Mouse (Mus musculus): ENCODE measurements around the gene Lypd4. TPM values are rescaled to one million over a fixed set of nuclear protein-coding genes. Genes with fewer than 3 reads are reported as not detected.
"Not testable (repeated sequence)": the region's sequence is repeated elsewhere in the genome, so short reads cannot be mapped to it uniquely, and the experiment has no call there.

Lypd4 gene
- polyA plus RNA-seq, 1 experiment from 2014 or later, result not detected

- Histone ChIP-seq H3K9ac (no peak overlapping the region), H3K9me3 (no peaks in the 10 kb centered on the region), H3K4me2 (no peak overlapping the region), H3K4me3 (no peak overlapping the region), H3K4me1 (peaks cover 30% of the 10 kb centered on the region), H3K27ac (replicated peaks) (no peak overlapping the region), H3K36me3 (no peaks in the 10 kb centered on the region), H3K27me3 (replicated peaks) (no peaks in the 10 kb centered on the region)
- ATAC-seq (ENCODE audit: extremely low read depth, insufficient number of reproducible peaks, low FRiP score, low TSS enrichment), result no peak
- 67% methylated on average over 6 of the region's 6 CpGs for WGBS
These were observed 31.4 kb upstream of the Lypd4 start for GRCm38 (mm10) chr7:24901114-24901513.

- Histone ChIP-seq H3K9ac (no peak overlapping the region), H3K36me3 (no peaks in the 10 kb centered on the region), H3K27ac (replicated peaks) (no peak overlapping the region), H3K27me3 (replicated peaks) (no peaks in the 10 kb centered on the region), H3K4me3 (no peak overlapping the region), H3K4me2 (no peak overlapping the region), H3K9me3 (no peaks in the 10 kb centered on the region), H3K4me1 (peaks cover 11% of the 10 kb centered on the region)
- WGBS, result 68% methylated on average over 5 of the region's 5 CpGs
- ATAC-seq (ENCODE audit: extremely low read depth, insufficient number of reproducible peaks, low FRiP score, low TSS enrichment), result no peak
These were observed 28.2 kb upstream of the Lypd4 start for GRCm38 (mm10) chr7:24897959-24898358.

GRCm38 (mm10) chr7:24897224-24897623 is 27.5 kb upstream of the Lypd4 start, which contains the start of gene Cd79a:
TSS of gene Cd79a (plus strand) at chr7:24897381.
- H3K4me2 ChIP-seq, result no peak within 1 kb of the TSS
- peaks cover 6% of the 10 kb centered on the region for H3K4me1 ChIP-seq
- H3K9me3 ChIP-seq, result no peaks in the 10 kb centered on the region
- 63% methylated on average over 12 of the region's 12 CpGs for WGBS
- no peaks in the 10 kb centered on the region for H3K27me3 ChIP-seq (replicated peaks)
- H3K4me3 ChIP-seq, result no peak within 1 kb of the TSS
- no peak for ATAC-seq (ENCODE audit: extremely low read depth, insufficient number of reproducible peaks, low FRiP score, low TSS enrichment)
- H3K9ac ChIP-seq, result no peak within 1 kb of the TSS
- H3K27ac ChIP-seq (replicated peaks), result no peak within 1 kb of the TSS
- H3K36me3 ChIP-seq, result 0 out of 2 replicates have a peak, but pooled peaks cover 3% of the 10 kb centered on the region

GRCm38 (mm10) chr7:24896269-24896668 is 26.5 kb upstream of the Lypd4 start:
- no peaks in the 10 kb centered on the region for H3K9me3 ChIP-seq
- ATAC-seq (ENCODE audit: extremely low read depth, insufficient number of reproducible peaks, low FRiP score, low TSS enrichment), result no peak
- no peak overlapping the region for H3K9ac ChIP-seq
- 81% methylated on average over 8 of the region's 8 CpGs for WGBS
- H3K27me3 ChIP-seq (replicated peaks), result no peaks in the 10 kb centered on the region
- no peaks in the 10 kb centered on the region for H3K4me1 ChIP-seq
- peaks cover 6% of the 10 kb centered on the region for H3K36me3 ChIP-seq
- H3K4me2 ChIP-seq, result no peak overlapping the region
- H3K27ac ChIP-seq (replicated peaks), result no peak overlapping the region
- no peak overlapping the region for H3K4me3 ChIP-seq

- ATAC-seq (ENCODE audit: extremely low read depth, insufficient number of reproducible peaks, low FRiP score, low TSS enrichment); H3K4me2 ChIP-seq; H3K4me1 ChIP-seq; H3K9ac ChIP-seq; H3K27me3 ChIP-seq (replicated peaks); H3K4me3 ChIP-seq; H3K27ac ChIP-seq (replicated peaks); H3K9me3 ChIP-seq: not testable (repeated sequence)
- 83% methylated on average over 2 of the region's 2 CpGs for WGBS
- H3K36me3 ChIP-seq, result peaks cover 11% of the 10 kb centered on the region
These were observed 26.0 kb upstream of the Lypd4 start for GRCm38 (mm10) chr7:24895749-24896148.

- Histone ChIP-seq H3K36me3 (peaks cover 45% of the 10 kb centered on the region), H3K27ac (replicated peaks) (no peak overlapping the region), H3K27me3 (replicated peaks) (no peaks in the 10 kb centered on the region), H3K4me2 (no peak overlapping the region), H3K4me1 (peaks cover 7% of the 10 kb centered on the region), H3K9ac (no peak overlapping the region), H3K9me3 (no peaks in the 10 kb centered on the region), H3K4me3 (no peak overlapping the region)
- no peak for ATAC-seq (ENCODE audit: extremely low read depth, insufficient number of reproducible peaks, low FRiP score, low TSS enrichment)
- WGBS, result 70% methylated on average over 2 of the region's 2 CpGs
These were observed 22.4 kb upstream of the Lypd4 start for GRCm38 (mm10) chr7:24892125-24892583.

- no peak overlapping the region for H3K4me3 ChIP-seq
- peaks cover 52% of the 10 kb centered on the region for H3K36me3 ChIP-seq
- peaks cover 14% of the 10 kb centered on the region for H3K4me1 ChIP-seq
- WGBS, result 68% methylated on average over 3 of the region's 3 CpGs
- H3K9ac ChIP-seq, result no peak overlapping the region
- no peak for ATAC-seq (ENCODE audit: extremely low read depth, insufficient number of reproducible peaks, low FRiP score, low TSS enrichment)
- no peaks in the 10 kb centered on the region for H3K27me3 ChIP-seq (replicated peaks)
- no peak overlapping the region for H3K4me2 ChIP-seq
- no peaks in the 10 kb centered on the region for H3K9me3 ChIP-seq
- no peak overlapping the region for H3K27ac ChIP-seq (replicated peaks)
These were observed 21.7 kb upstream of the Lypd4 start for GRCm38 (mm10) chr7:24891241-24892124.

- ATAC-seq (ENCODE audit: extremely low read depth, insufficient number of reproducible peaks, low FRiP score, low TSS enrichment), result no peak
- peak overlapping the region; percentile 2; the same call in 1 of the 2 replicates for H3K27ac ChIP-seq (replicated peaks)
- H3K36me3 ChIP-seq, result peaks cover 62% of the 10 kb centered on the region
- peaks cover 24% of the 10 kb centered on the region for H3K4me1 ChIP-seq
- no peak overlapping the region for H3K4me3 ChIP-seq
- no peaks in the 10 kb centered on the region for H3K9me3 ChIP-seq
- no peak overlapping the region for H3K9ac ChIP-seq
- H3K4me2 ChIP-seq, result no peak overlapping the region
- WGBS, result 29% methylated on average over 10 of the region's 10 CpGs
- H3K27me3 ChIP-seq (replicated peaks), result no peaks in the 10 kb centered on the region
These were observed 20.8 kb upstream of the Lypd4 start for GRCm38 (mm10) chr7:24890281-24891216.

- Histone ChIP-seq H3K4me1 (peaks cover 27% of the 10 kb centered on the region), H3K4me3 (no peak overlapping the region), H3K27ac (replicated peaks) (peak overlapping the region; percentile 2; the same call in 1 of the 2 replicates), H3K9me3 (no peaks in the 10 kb centered on the region), H3K36me3 (peaks cover 64% of the 10 kb centered on the region), H3K9ac (no peak overlapping the region), H3K4me2 (no peak overlapping the region), H3K27me3 (replicated peaks) (no peaks in the 10 kb centered on the region)
- no peak for ATAC-seq (ENCODE audit: extremely low read depth, insufficient number of reproducible peaks, low FRiP score, low TSS enrichment)
- WGBS, result 80% methylated on average over 6 of the region's 6 CpGs
These were observed 19.9 kb upstream of the Lypd4 start for GRCm38 (mm10) chr7:24889431-24890220.

GRCm38 (mm10) chr7:24887096-24887495 is 17.4 kb upstream of the Lypd4 start:
- Histone ChIP-seq H3K4me3 (0 out of 2 replicates have a peak overlapping the region, but pooled peaks have one; percentile 4), H3K9ac (peak overlapping the region; percentile 100), H3K4me1 (peaks cover 27% of the 10 kb centered on the region), H3K27ac (replicated peaks) (no peak overlapping the region), H3K36me3 (peaks cover 61% of the 10 kb centered on the region), H3K27me3 (replicated peaks) (no peaks in the 10 kb centered on the region), H3K9me3 (no peaks in the 10 kb centered on the region), H3K4me2 (peak overlapping the region; percentile 89)
- no peak for ATAC-seq (ENCODE audit: extremely low read depth, insufficient number of reproducible peaks, low FRiP score, low TSS enrichment)
- WGBS, result 69% methylated on average over 4 of the region's 4 CpGs

All from heart, embryonic 13.5 days (tissue).